Mouse (Mus musculus) megakaryocyte, embryonic 14.5 days (primary cell): Measurements from ENCODE around the gene Hdac5.

ENCODE experiments used
- FLI1 ChIP-seq: IDR thresholded peaks from 2 replicates; pipeline ENCODE4 v1.6.1; 2012; ENCODE audit warnings: low read length, inconsistent platforms, mixed read lengths
- GATA1 ChIP-seq: IDR thresholded peaks from 3 replicates; pipeline ENCODE4 v1.6.1; 2012; ENCODE audit warnings: mixed read lengths, low read length, inconsistent platforms, borderline replicate concordance

GRCm38 (mm10) chr11:102249351-102250090 lies 19.6 kb upstream of the Hdac5 start:
- no peak for TF ChIP-seq GATA1
- TF ChIP-seq FLI1 = no peak
